In the genomic region with DNA sequence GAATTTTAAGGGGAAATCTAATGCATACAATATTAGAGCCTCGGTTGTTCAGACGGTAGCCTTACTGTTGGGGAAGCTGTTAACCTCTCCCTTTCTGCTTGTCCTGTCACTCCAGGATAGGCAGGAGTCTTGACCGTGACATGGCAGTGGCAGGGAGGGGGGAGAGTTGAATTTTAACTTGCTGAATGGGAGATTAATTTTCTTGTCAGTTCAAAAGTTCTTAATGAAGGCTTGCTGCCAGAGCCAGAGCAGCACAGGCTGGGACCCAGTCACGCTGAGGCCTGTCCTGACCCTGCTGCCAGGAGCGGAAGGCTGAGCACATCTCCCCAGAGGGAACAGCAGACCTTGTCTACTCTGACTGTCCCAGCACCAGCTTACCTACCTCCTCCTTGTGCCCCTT, we compare ENCODE assay signal across 13 mouse cellular contexts. TPM values are rescaled to one million over a fixed set of nuclear protein-coding genes. Genes with fewer than 3 reads are reported as not detected.
DNase-seq lines count a peak whose midpoint lies in the region; ATAC-seq lines count a peak whose summit lies in the region.
"Had no signal": no experiment of that assay in that cellular context is flagged by ENCODE, and none has a peak within 500 bp of the region (broad histone marks: within the 10 kb centered on the region; RNA-seq: fewer than 3 reads in every experiment).

No protein-coding gene starts in this region.

- no peak for ATAC-seq in forebrain, embryonic 11.5 days (replicated peaks; ENCODE audit: low FRiP score)
- no peak for ATAC-seq in forebrain, embryonic 15.5 days (replicated peaks)
- peak; percentile 55; the same call in 1 of the 2 replicates for ATAC-seq in embryonic facial prominence, embryonic 14.5 days (ENCODE audit: low read depth)
- peak; percentile 80 for ATAC-seq in kidney, embryonic 15.5 days (replicated peaks; ENCODE audit: low FRiP score)
- no peak for ATAC-seq in limb, embryonic 15.5 days (ENCODE audit: insufficient number of reproducible peaks, low FRiP score, low TSS enrichment, low read depth)
- ATAC-seq: forebrain, embryonic 13.5 days had no signal

- 48% methylated on average over 5 of the region's 5 CpGs for WGBS in forebrain, embryonic 11.5 days
- WGBS in forebrain, embryonic 15.5 days = 35% methylated on average over 5 of the region's 5 CpGs
- 21% methylated on average over 5 of the region's 5 CpGs for WGBS in embryonic facial prominence, embryonic 14.5 days
- 15% methylated on average over 5 of the region's 5 CpGs for WGBS in kidney, embryonic 15.5 days
- 31% methylated on average over 5 of the region's 5 CpGs for WGBS in limb, embryonic 15.5 days

- H3K27me3 ChIP-seq in forebrain, embryonic 11.5 days (ENCODE audit: control insufficient read depth, insufficient read depth, low read length) = no peaks in the 10 kb centered on the region
- H3K27me3 ChIP-seq in forebrain, embryonic 15.5 days = no peaks in the 10 kb centered on the region
- H3K27me3 ChIP-seq in embryonic facial prominence, embryonic 14.5 days (replicated peaks; ENCODE audit: control insufficient read depth, insufficient read depth, low read length) = no peaks in the 10 kb centered on the region
- H3K27me3 ChIP-seq in kidney, embryonic 15.5 days = no peaks in the 10 kb centered on the region
- H3K27me3 ChIP-seq in limb, embryonic 15.5 days = no peaks in the 10 kb centered on the region
- H3K27me3 ChIP-seq: forebrain, embryonic 13.5 days; hindbrain, embryonic 15.5 days had no signal

- H3K4me3 ChIP-seq in forebrain, embryonic 11.5 days (ENCODE audit: low read depth, low read length) = no peak overlapping the region
- no peak overlapping the region for H3K4me3 ChIP-seq in forebrain, embryonic 15.5 days
- H3K4me3 ChIP-seq in embryonic facial prominence, embryonic 14.5 days (ENCODE audit: low read depth, low read length) = no peak overlapping the region
- no peak overlapping the region for H3K4me3 ChIP-seq in kidney, embryonic 15.5 days (replicated peaks)
- no peak overlapping the region for H3K4me3 ChIP-seq in limb, embryonic 15.5 days
- H3K4me3 ChIP-seq: forebrain, embryonic 13.5 days; hindbrain, embryonic 15.5 days had no signal

- no peaks in the 10 kb centered on the region for H3K4me1 ChIP-seq in forebrain, embryonic 11.5 days (replicated peaks; ENCODE audit: control insufficient read depth, insufficient read depth, low read length)
- H3K4me1 ChIP-seq in forebrain, embryonic 15.5 days = no peaks in the 10 kb centered on the region
- H3K4me1 ChIP-seq in embryonic facial prominence, embryonic 14.5 days (ENCODE audit: control insufficient read depth, insufficient read depth, low read length) = peaks cover 17% of the 10 kb centered on the region
- peaks cover 63% of the 10 kb centered on the region for H3K4me1 ChIP-seq in kidney, embryonic 15.5 days
- H3K4me1 ChIP-seq in limb, embryonic 15.5 days = peaks cover 47% of the 10 kb centered on the region
- H3K4me1 ChIP-seq: forebrain, embryonic 13.5 days; hindbrain, embryonic 15.5 days had no signal

- no peaks in the 10 kb centered on the region for H3K9me3 ChIP-seq in forebrain, embryonic 11.5 days (ENCODE audit: control insufficient read depth, low read length)
- H3K9me3 ChIP-seq in forebrain, embryonic 15.5 days = no peaks in the 10 kb centered on the region
- H3K9me3 ChIP-seq in embryonic facial prominence, embryonic 14.5 days (ENCODE audit: control insufficient read depth, low read length) = no peaks in the 10 kb centered on the region
- H3K9me3 ChIP-seq in kidney, embryonic 15.5 days (replicated peaks) = no peaks in the 10 kb centered on the region
- H3K9me3 ChIP-seq in limb, embryonic 15.5 days = no peaks in the 10 kb centered on the region
- H3K9me3 ChIP-seq: forebrain, embryonic 13.5 days; hindbrain, embryonic 15.5 days had no signal

- peak; percentile 46 for DNase-seq in forebrain, embryonic 11.5 days (ENCODE audit: low spot score)
- no peak for DNase-seq in embryonic facial prominence, embryonic 14.5 days (ENCODE audit: low spot score)
- no peak for DNase-seq in yolk sac, embryonic 10.5 days (ENCODE audit: low spot score)
- no peak for DNase-seq in right cerebral cortex, adult 2 months (ENCODE audit: low spot score in 2 of 2)
- no peak for DNase-seq in testis, postnatal 10 days (ENCODE audit: low spot score)
- DNase-seq: gastrocnemius, postnatal 10 days; lung, adult 2 months; right cerebral cortex, postnatal 14 days had no signal

- no peak overlapping the region for H3K9ac ChIP-seq in forebrain, embryonic 11.5 days (ENCODE audit: low read length)
- no peak overlapping the region for H3K9ac ChIP-seq in forebrain, embryonic 15.5 days (replicated peaks)
- no peak overlapping the region for H3K9ac ChIP-seq in embryonic facial prominence, embryonic 14.5 days (ENCODE audit: low read depth, low read length)
- no peak overlapping the region for H3K9ac ChIP-seq in kidney, embryonic 15.5 days
- 0 out of 2 replicates have a peak overlapping the region, but pooled peaks have one; percentile 11 for H3K9ac ChIP-seq in limb, embryonic 15.5 days
- H3K9ac ChIP-seq: forebrain, embryonic 13.5 days; hindbrain, embryonic 15.5 days had no signal

- H3K4me2 ChIP-seq in forebrain, embryonic 11.5 days (ENCODE audit: low read depth, low read length, severe bottlenecking) = no peak overlapping the region
- no peak overlapping the region for H3K4me2 ChIP-seq in forebrain, embryonic 15.5 days (replicated peaks)
- no peak overlapping the region for H3K4me2 ChIP-seq in embryonic facial prominence, embryonic 14.5 days (ENCODE audit: low read depth, low read length)
- no peak overlapping the region for H3K4me2 ChIP-seq in kidney, embryonic 15.5 days
- no peak overlapping the region for H3K4me2 ChIP-seq in limb, embryonic 15.5 days
- H3K4me2 ChIP-seq: forebrain, embryonic 13.5 days; hindbrain, embryonic 15.5 days had no signal

- no peak overlapping the region for H3K27ac ChIP-seq in forebrain, embryonic 11.5 days (ENCODE audit: low read depth, low read length)
- H3K27ac ChIP-seq in forebrain, embryonic 15.5 days (replicated peaks) = no peak overlapping the region
- H3K27ac ChIP-seq in embryonic facial prominence, embryonic 14.5 days (replicated peaks; ENCODE audit: low read depth, low read length) = no peak overlapping the region
- peak overlapping the region; percentile 85 for H3K27ac ChIP-seq in kidney, embryonic 15.5 days
- peak overlapping the region; percentile 65 for H3K27ac ChIP-seq in limb, embryonic 15.5 days
- H3K27ac ChIP-seq: forebrain, embryonic 13.5 days; hindbrain, embryonic 15.5 days had no signal

- no peaks in the 10 kb centered on the region for H3K36me3 ChIP-seq in forebrain, embryonic 11.5 days (ENCODE audit: control insufficient read depth, insufficient read depth, low read length)
- no peaks in the 10 kb centered on the region for H3K36me3 ChIP-seq in forebrain, embryonic 15.5 days
- no peaks in the 10 kb centered on the region for H3K36me3 ChIP-seq in embryonic facial prominence, embryonic 14.5 days (ENCODE audit: control insufficient read depth, insufficient read depth, low read length)
- H3K36me3 ChIP-seq in kidney, embryonic 15.5 days = no peaks in the 10 kb centered on the region
- no peaks in the 10 kb centered on the region for H3K36me3 ChIP-seq in limb, embryonic 15.5 days
- H3K36me3 ChIP-seq: hindbrain, embryonic 15.5 days had no signal

RNA-seq across cellular contexts. Expression of a gene that starts 19.5 kb away (rescaled TPM):
- 127 and 150 TPM in 2 replicates for polyA plus RNA-seq in forebrain, embryonic 11.5 days (2014; fragmentation: Nextera tagmentation; extraction: Ambion mirVana)
- 56.3 and 57.7 TPM in 2 replicates for polyA plus RNA-seq in forebrain, embryonic 15.5 days (2015; fragmentation: Nextera tagmentation; extraction: Ambion mirVana)
- 54.4 and 62.8 TPM in 2 replicates for polyA plus RNA-seq in embryonic facial prominence, embryonic 14.5 days (2014; fragmentation: Nextera tagmentation; extraction: Ambion mirVana)
- polyA plus RNA-seq in kidney, embryonic 15.5 days (2015; fragmentation: Nextera tagmentation; extraction: Ambion mirVana) = 80.6 and 92.5 TPM in 2 replicates
- polyA plus RNA-seq in limb, embryonic 15.5 days (2015; fragmentation: Nextera tagmentation; extraction: Ambion mirVana) = 65.1 and 65.8 TPM in 2 replicates

RNA-seq across cellular contexts. Expression of a gene that starts 20.6 kb away (rescaled TPM):
- polyA plus RNA-seq in forebrain, embryonic 11.5 days (2014; fragmentation: Nextera tagmentation; extraction: Ambion mirVana) = 4.5 and 5.1 TPM in 2 replicates
- 0.64 and 0.96 TPM in 2 replicates for polyA plus RNA-seq in forebrain, embryonic 15.5 days (2015; fragmentation: Nextera tagmentation; extraction: Ambion mirVana)
- polyA plus RNA-seq in embryonic facial prominence, embryonic 14.5 days (2014; fragmentation: Nextera tagmentation; extraction: Ambion mirVana) = 12.3 and 12.5 TPM in 2 replicates
- 17.1 and 17.3 TPM in 2 replicates for polyA plus RNA-seq in kidney, embryonic 15.5 days (2015; fragmentation: Nextera tagmentation; extraction: Ambion mirVana)
- polyA plus RNA-seq in limb, embryonic 15.5 days (2015; fragmentation: Nextera tagmentation; extraction: Ambion mirVana) = 11.8 and 12.9 TPM in 2 replicates

Comparison
In these comparisons a context has a peak if more than half of its experiments do, and no peak if none do; other contexts are left out.
1. ATAC-seq: peak in embryonic facial prominence, embryonic 14.5 days (single experiment) and kidney, embryonic 15.5 days (single experiment); none in forebrain, embryonic 11.5 days (single experiment), forebrain, embryonic 15.5 days (single experiment) and limb, embryonic 15.5 days (single experiment).
2. H3K27ac ChIP-seq: peak in kidney, embryonic 15.5 days (single experiment) and limb, embryonic 15.5 days (single experiment); none in forebrain, embryonic 11.5 days (single experiment), forebrain, embryonic 15.5 days (single experiment) and embryonic facial prominence, embryonic 14.5 days (single experiment).